In genomic region chr12:102719552-102720315, GRCm38 (mm10) we compare ENCODE assay signal across 8 mouse cellular contexts. TPM values are rescaled to one million over a fixed set of nuclear protein-coding genes. Genes with fewer than 3 reads are reported as not detected.
DNase-seq lines count a peak whose midpoint lies in the region; ATAC-seq lines count a peak whose summit lies in the region.

No protein-coding gene starts in this region.

- 32% methylated on average over 13 of the region's 13 CpGs for WGBS in hindbrain, embryonic 10.5 days
- 33% methylated on average over 13 of the region's 13 CpGs for WGBS in liver, embryonic 16.5 days (ENCODE audit: insufficient replicate concordance)

- H3K9ac ChIP-seq in liver, embryonic 16.5 days (ENCODE audit: low read depth, low read length): no peak overlapping the region

- H3K4me1 ChIP-seq in hindbrain, embryonic 10.5 days (replicated peaks): peaks cover 20% of the 10 kb centered on the region
- no peaks in the 10 kb centered on the region for H3K4me1 ChIP-seq in liver, embryonic 16.5 days (ENCODE audit: control insufficient read depth, low read depth, low read length)

- no peaks in the 10 kb centered on the region for H3K27me3 ChIP-seq in hindbrain, embryonic 10.5 days (ENCODE audit: insufficient read depth, poor library complexity, severe bottlenecking)
- no peaks in the 10 kb centered on the region for H3K27me3 ChIP-seq in liver, embryonic 16.5 days (ENCODE audit: control insufficient read depth, insufficient read depth, low read depth, low read length)

- no peak overlapping the region for H3K4me3 ChIP-seq in hindbrain, embryonic 10.5 days
- H3K4me3 ChIP-seq in liver, embryonic 16.5 days (ENCODE audit: low read depth, low read length): no peak overlapping the region

- H3K36me3 ChIP-seq in hindbrain, embryonic 10.5 days: no peaks in the 10 kb centered on the region
- no peaks in the 10 kb centered on the region for H3K36me3 ChIP-seq in liver, embryonic 16.5 days (ENCODE audit: control insufficient read depth, insufficient read depth)

- H3K4me2 ChIP-seq in liver, embryonic 16.5 days (ENCODE audit: low read depth, low read length): no peak overlapping the region

- no peak overlapping the region for H3K27ac ChIP-seq in hindbrain, embryonic 10.5 days
- no peak overlapping the region for H3K27ac ChIP-seq in liver, embryonic 16.5 days (ENCODE audit: low read length)

- peak; percentile 81 for ATAC-seq in CD4-positive, CD25-positive, alpha-beta regulatory T cell, adult 4 months
- ATAC-seq in common myeloid progenitor, adult 5-6 weeks (replicated peaks; ENCODE audit: low read depth, poor library complexity, severe bottlenecking): peak; percentile 84
- ATAC-seq in liver, embryonic 16.5 days (ENCODE audit: low read depth): 0 out of 2 replicates have a peak, but pooled peaks have one; percentile 30

- intact Hi-C loops in gastrocnemius, postnatal 36 days (cut with DNase I): loop anchor here (5.0 kb wide), 2 partner anchors 192 to 217 kb away; no protein-coding TSS in a partner anchor

- H3K9me3 ChIP-seq in hindbrain, embryonic 10.5 days: no peaks in the 10 kb centered on the region
- H3K9me3 ChIP-seq in liver, embryonic 16.5 days (replicated peaks; ENCODE audit: control insufficient read depth, low read length): no peaks in the 10 kb centered on the region

- peak; percentile 29 for DNase-seq in gastrocnemius, postnatal 10 days
- no peak for DNase-seq in gastrocnemius, postnatal 36 days
- DNase-seq in hindbrain, embryonic 10.5 days (ENCODE audit: low spot score): peak; percentile 64
- peak; percentile 79 for DNase-seq in retina, postnatal 7 days (ENCODE audit: low read depth, low spot score)
- no peak for DNase-seq in left cerebral cortex, adult 11 months (ENCODE audit: low spot score)

RNA-seq across cellular contexts. Expression of gene Itpk1, which starts 15.0 kb away (rescaled TPM):
- total RNA-seq in gastrocnemius, postnatal 10 days (2021): 1 to 10 TPM; 5.6 to 6.0 TPM
- total RNA-seq in gastrocnemius, postnatal 36 days (2021): 1 to 10 TPM; 6.3 to 8.4 TPM
- 10 to 100 TPM; 16.3 to 20.8 TPM for polyA plus RNA-seq in CD4-positive, CD25-positive, alpha-beta regulatory T cell, adult 4 months (2017; shearing (Covaris generic))
- total RNA-seq in common myeloid progenitor, adult 5-6 weeks (2017): 9.4 and 12.0 TPM in 2 replicates
- 20.5 and 29.2 TPM in 2 replicates for polyA plus RNA-seq in hindbrain, embryonic 10.5 days (2016; fragmentation: Nextera tagmentation; extraction: Ambion mirVana)
- 4.8 and 5.5 TPM in 2 replicates for polyA plus RNA-seq in liver, embryonic 16.5 days (2015; fragmentation: Nextera tagmentation; extraction: Ambion mirVana)

RNA-seq across cellular contexts. Expression of gene Moap1, which starts 23.7 kb away (rescaled TPM):
- 1 to 10 TPM; 6.4 to 6.8 TPM for total RNA-seq in gastrocnemius, postnatal 10 days (2021)
- 1 to 10 TPM; 3.2 to 5.4 TPM for total RNA-seq in gastrocnemius, postnatal 36 days (2021)
- 1 to 10 TPM; 4.6 to 9.5 TPM for polyA plus RNA-seq in CD4-positive, CD25-positive, alpha-beta regulatory T cell, adult 4 months (2017; shearing (Covaris generic))
- 5.5 and 11.6 TPM in 2 replicates for total RNA-seq in common myeloid progenitor, adult 5-6 weeks (2017)
- polyA plus RNA-seq in hindbrain, embryonic 10.5 days (2016; fragmentation: Nextera tagmentation; extraction: Ambion mirVana): 34.4 and 37.9 TPM in 2 replicates
- polyA plus RNA-seq in liver, embryonic 16.5 days (2015; fragmentation: Nextera tagmentation; extraction: Ambion mirVana): 5.6 and 6.8 TPM in 2 replicates

RNA-seq across cellular contexts. Expression of gene Tmem251, which starts 23.8 kb away (rescaled TPM):
- 1 to 10 TPM; 2.3 to 2.7 TPM for total RNA-seq in gastrocnemius, postnatal 10 days (2021)
- 1 to 10 TPM; 2.0 to 2.2 TPM for total RNA-seq in gastrocnemius, postnatal 36 days (2021)
- 1 to 10 TPM; 9.7 TPM for polyA plus RNA-seq in CD4-positive, CD25-positive, alpha-beta regulatory T cell, adult 4 months (2017; shearing (Covaris generic))
- total RNA-seq in common myeloid progenitor, adult 5-6 weeks (2017): 11.3 and 11.9 TPM in 2 replicates
- 11.1 and 11.5 TPM in 2 replicates for polyA plus RNA-seq in hindbrain, embryonic 10.5 days (2016; fragmentation: Nextera tagmentation; extraction: Ambion mirVana)
- polyA plus RNA-seq in liver, embryonic 16.5 days (2015; fragmentation: Nextera tagmentation; extraction: Ambion mirVana): 4.6 and 4.7 TPM in 2 replicates

RNA-seq across cellular contexts. Expression of gene Gm28051, which starts 37.8 kb away (rescaled TPM):
- total RNA-seq in gastrocnemius, postnatal 10 days (2021): not detected
- total RNA-seq in gastrocnemius, postnatal 36 days (2021): not detected
- polyA plus RNA-seq in CD4-positive, CD25-positive, alpha-beta regulatory T cell, adult 4 months (2017; shearing (Covaris generic)): not detected
- not detected in 2 replicates for total RNA-seq in common myeloid progenitor, adult 5-6 weeks (2017)
- not detected in 2 replicates for polyA plus RNA-seq in hindbrain, embryonic 10.5 days (2016; fragmentation: Nextera tagmentation; extraction: Ambion mirVana)
- polyA plus RNA-seq in liver, embryonic 16.5 days (2015; fragmentation: Nextera tagmentation; extraction: Ambion mirVana): not detected in 2 replicates

RNA-seq across cellular contexts. Expression of gene Gon7, which starts 37.9 kb away (rescaled TPM):
- total RNA-seq in gastrocnemius, postnatal 10 days (2021): 1 to 10 TPM; 6.7 to 7.4 TPM
- 1 to 10 TPM; 7.7 to 8.5 TPM for total RNA-seq in gastrocnemius, postnatal 36 days (2021)
- polyA plus RNA-seq in CD4-positive, CD25-positive, alpha-beta regulatory T cell, adult 4 months (2017; shearing (Covaris generic)): 10 to 100 TPM; 27.3 to 32.2 TPM
- 16.2 and 26.6 TPM in 2 replicates for total RNA-seq in common myeloid progenitor, adult 5-6 weeks (2017)
- polyA plus RNA-seq in hindbrain, embryonic 10.5 days (2016; fragmentation: Nextera tagmentation; extraction: Ambion mirVana): 44.7 and 49.0 TPM in 2 replicates
- 10.1 and 13.0 TPM in 2 replicates for polyA plus RNA-seq in liver, embryonic 16.5 days (2015; fragmentation: Nextera tagmentation; extraction: Ambion mirVana)

Comparison
In these comparisons a context has a peak if more than half of its experiments do, and no peak if none do; other contexts are left out.
1. DNase-seq: peak in gastrocnemius, postnatal 10 days (single experiment), hindbrain, embryonic 10.5 days (single experiment) and retina, postnatal 7 days (single experiment); none in gastrocnemius, postnatal 36 days (0 of 2) and left cerebral cortex, adult 11 months (single experiment).
2. ATAC-seq: peak in every context shown above with its lines; median percentile 84 in common myeloid progenitor, adult 5-6 weeks; 81 in CD4-positive, CD25-positive, alpha-beta regulatory T cell, adult 4 months; 30 in liver, embryonic 16.5 days.